Mouse (Mus musculus) mesoderm, embryonic 11.5 days (tissue): ENCODE data around the gene Osbpl10.

Experiments
- DNase-seq: peaks from one replicate; pipeline ENCODE4 v3.0.0-alpha.2; 2012; ENCODE audit warnings: low read depth, low spot score

The Osbpl10 gene

DNA sequence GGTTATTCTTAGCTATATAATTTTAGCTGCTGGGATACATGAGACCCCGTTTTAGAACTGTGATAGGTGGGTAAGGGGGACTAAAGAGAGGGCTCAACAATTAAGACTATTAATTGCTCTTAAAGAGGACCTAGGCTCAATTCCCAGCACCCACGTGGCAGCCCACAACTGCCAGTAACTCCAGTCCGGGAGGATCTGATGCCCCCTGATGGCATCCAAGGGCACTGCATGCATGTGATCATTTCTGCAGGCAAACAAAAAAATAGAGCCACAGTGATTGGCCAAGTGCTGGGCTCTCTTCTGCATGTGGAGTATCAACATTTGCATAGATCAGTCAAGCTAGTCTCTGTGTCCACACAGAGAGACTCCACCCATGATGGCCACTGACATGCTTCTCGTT lies 96.8 kb downstream of the Osbpl10 start:
- no peak for DNase-seq

DNA sequence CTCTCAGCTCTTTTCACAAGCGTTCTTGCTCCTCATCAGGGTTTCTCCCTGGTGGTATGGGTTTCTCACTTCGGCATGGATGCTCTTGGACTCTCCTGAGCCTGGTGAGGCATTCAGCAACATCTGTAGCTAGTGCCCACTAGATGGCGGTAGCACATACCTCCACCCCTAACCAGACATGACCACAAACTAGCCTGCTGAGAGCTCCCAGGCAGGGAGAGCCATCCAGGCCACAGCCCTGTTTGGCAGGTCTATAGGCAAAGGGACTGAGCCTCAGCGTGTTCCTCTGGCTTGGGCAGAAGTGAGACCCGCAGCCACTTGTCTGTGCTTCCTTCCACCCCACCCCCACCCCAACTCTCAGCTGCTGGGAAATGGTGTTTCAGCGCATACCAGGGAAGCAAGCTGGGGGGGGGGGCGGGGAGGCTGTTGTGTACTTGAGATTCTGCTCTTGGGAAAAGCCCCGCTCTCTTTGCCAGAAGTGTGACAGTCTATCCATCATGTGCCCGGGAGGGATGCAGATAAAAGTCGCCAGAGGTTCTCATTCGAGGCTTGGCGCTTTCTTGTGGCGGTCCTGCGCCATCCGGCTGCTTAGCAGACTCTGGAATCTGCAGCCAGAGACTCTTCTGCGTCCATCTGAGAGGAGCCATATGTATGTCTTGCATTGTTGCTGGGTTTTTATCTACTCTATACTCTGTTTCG lies 110.1 kb downstream of the Osbpl10 start:
- DNase-seq: peak; percentile 89

DNA sequence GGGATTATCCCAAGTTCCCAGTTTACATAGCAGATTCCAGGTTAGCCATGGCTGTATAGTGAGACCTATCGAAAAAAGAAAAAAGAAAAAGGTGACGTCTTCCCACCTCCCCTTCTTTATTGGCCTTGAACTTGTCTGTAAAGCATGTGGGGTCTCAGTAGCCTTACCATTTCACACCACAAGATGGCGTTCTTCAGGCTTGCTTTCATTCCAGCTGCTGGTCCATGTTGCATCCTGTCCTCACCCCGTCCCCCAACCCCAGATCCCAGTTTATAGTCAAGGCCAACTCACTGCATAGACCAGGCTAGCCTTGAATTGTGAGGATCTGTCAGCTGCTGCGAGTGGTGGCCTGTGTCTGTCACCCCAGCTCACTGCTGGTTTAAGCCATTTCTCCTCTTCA lies 111.3 kb downstream of the Osbpl10 start:
- DNase-seq: peak; percentile 24

DNA sequence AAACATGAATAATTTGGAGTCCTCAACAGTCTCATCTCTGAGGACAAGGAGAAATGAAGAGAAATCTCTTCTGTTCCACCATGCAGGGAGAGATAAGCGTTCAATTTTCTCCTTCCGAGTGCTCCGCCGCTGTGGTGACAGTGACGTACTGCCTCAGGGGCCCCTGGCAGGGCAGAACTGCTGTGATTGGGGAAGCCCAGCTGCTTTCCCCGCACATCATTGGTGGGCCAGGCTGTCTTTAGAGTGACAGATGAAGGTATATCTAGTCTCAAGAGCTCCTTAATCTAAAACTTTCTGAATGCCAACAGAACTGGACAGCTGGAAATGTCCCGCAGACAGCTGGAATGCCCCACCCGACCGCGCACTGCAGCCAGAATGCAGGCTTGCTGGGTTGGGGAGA lies 118.1 kb downstream of the Osbpl10 start:
- DNase-seq: peak; percentile 54

DNA sequence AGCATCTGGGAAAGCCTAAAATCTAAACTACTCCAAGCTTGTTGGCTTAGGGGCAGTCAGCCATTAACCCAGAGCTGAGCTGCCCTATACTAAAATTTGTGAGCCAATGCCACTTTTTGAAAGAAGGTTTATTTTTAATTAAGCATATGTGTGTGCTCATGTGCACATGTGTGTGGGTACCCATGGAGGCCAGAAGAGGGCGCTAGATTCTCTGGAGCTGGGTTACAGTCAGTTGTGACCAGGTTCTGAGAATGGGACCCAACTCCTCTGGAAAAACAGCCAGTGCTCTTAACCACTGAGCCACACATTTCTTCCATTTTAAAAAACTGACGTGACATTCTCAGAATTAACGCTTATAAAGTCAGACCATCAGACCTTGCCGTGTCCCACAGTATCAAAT lies 119.0 kb downstream of the Osbpl10 start:
- no peak for DNase-seq

DNA sequence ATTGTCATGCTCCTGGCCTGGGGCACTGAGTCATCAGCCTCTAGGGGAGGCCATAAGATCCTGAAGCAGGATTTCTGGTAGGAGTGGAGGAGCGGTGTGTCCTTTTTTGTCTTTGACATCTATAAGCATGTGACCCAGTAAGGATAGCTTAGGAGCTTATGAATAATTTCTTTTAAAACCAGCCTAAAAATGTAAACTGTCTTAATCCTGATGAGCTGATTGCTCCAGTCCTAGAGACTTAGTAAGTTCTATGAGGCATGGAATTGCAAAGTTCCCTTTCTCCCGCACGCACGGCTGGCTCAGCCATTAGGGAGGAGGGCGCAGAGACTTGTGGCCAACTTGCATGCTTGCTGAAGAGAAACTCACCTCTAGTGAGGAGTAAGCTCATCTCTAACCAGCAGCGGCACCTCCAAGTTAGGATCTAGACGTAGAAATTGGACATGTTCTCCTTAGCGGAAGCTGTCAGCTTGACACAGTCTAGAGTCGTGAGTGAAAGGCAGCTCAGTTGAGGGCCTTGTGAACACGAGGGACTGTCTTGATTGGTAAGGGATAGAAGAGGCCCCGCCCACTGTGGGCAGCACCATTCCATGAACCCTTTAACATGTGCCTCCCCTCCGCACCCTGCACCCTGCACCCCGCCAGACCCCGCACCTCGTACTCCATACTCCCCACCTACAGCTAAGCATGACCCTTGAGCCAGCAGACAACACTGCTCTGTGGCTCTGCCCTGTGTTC lies 122.0 kb downstream of the Osbpl10 start:
- no peak for DNase-seq

DNA sequence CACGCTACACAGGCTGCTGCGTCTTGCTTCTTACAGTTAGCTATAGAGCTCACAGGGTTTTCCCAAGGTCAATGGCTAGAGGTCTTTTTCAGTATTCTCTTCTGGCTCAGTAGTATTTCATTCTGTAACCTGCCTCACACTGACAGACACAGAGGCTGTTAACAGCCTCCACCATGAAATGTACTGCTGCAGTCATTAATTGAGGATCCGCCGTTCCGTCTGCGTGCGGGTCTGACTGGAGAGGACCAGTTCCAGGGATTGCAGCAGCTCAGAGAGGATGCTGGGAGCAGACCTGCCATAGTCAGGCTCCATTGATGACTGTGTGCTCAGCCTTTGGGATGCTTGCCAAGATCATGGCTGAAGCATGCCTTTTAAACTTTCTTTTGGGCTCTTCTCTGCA lies 129.1 kb downstream of the Osbpl10 start:
- no peak for DNase-seq

DNA sequence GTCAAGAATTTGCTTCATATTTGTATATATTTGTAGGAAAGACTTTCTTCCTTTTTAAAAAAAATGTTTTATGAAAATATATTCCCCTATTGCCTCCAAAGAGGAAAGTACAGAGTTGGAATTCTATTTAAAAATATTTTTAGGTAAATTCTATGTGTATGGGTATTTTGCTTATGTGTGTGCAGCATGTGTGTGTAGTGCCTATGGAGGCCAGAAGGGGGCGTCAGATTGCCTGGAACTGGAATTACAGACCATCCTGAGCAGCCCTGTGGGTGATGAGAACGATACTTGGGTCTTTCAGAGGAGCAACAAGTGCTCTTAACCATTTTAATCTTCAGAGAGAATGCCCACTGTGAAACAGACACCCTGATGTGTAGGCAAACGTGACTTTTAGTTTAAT lies 132.3 kb downstream of the Osbpl10 start:
- no peak for DNase-seq

DNA sequence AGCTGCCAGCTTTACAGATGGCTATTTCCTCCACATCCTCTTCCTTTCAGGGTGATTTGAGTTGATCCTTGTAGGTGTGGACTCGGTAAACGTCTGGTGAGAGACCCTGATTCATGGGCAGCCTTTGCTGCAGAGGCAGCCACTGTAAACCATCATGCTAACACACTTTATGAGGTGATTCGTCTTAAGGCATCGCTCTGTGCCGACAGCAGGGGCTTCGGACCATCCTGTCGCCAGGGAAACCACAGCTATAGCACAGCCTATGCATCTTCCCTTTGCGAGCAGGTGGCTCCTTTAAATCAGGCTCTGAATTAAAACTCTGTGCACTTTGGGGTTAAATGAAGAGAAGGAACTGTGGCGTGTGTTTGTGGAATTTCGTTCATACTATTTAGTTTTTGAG lies 138.9 kb downstream of the Osbpl10 start:
- peak; percentile 49 for DNase-seq

DNA sequence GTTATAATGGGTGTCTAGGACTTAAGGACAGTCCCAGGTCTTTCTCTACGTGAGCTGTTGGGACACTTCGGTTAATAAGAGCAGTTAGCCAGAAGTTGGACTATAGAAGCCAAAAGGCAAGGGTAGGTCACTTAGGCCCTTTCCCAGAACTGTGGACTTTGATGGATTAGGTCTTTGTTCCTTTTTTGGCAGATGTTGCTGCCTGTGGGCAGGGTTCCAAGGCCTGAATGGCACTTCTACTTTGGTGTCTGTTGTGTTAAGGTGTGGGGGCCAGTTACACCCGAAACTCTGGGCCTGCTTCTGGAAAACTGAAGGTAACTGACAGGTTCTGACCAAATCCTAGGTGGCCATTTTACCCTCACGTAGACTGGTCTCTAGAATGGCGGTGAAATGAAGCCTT lies 141.9 kb downstream of the Osbpl10 start:
- no peak for DNase-seq

DNA sequence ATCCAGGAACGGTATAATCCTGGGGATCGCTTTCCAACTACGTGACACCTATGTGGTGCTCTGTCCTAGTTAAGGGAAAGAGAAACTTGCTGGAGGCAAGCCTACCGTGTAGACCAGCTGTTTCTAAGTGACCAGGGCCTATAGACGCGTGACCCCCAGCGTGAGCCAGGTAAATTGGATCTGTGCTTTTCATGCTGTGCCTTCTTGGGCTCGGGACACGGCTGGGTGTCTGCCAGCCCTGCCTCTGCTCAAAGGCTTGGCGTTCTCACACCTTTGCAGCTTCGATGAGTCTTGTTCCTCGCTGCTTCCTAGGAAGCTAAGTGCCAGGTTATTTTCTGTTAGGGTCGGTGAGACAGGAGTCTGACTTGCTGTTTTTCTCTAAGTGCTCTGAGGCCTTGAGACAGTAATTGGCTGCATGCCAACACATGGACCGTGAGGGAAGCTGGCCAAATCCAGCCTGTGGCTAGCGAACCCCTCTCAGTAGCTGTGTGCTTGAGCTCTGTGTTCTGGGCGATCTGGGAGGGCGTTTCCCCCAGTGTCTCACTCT lies 142.4 kb downstream of the Osbpl10 start:
- peak; percentile 44 for DNase-seq

DNA sequence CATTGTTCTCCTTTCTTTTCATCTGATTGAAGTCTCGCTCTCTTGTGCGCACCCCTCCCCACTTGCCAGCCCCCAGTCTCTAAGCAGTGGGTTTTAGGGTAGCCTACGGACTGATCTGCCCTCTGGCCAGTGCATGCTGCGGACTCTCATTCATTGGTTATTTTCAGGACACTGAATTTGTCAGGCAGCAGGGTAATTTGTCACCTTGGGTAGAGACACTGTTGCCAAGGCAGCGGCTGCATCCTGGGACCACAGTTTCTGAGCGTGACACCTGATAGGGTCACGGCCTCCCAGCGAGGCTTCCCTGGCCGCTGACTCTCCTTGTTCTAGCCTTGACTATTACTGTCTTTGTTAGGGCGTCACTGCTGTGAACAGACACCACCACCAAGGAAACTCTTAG lies 149.0 kb downstream of the Osbpl10 start:
- peak; percentile 66 for DNase-seq

DNA sequence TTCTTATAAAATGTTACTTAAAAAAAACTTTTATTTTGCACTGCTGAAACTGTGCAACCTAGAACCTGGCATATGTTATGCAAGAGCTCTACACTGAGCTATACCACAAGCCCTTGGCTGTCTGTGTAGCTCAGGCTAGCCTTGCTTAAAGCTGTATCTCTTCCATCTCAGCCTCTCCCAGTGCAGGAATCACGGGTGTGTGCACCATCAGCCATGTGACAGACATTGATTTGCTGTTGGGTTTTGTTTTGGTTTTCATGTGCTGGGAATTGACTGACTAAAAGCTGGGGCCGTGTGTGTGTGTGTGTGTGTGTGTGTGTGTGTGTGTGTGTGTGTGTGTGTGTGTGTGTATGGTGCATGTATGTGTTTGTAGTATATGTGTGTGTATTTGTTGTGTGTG lies 155.6 kb downstream of the Osbpl10 start:
- no peak for DNase-seq

DNA sequence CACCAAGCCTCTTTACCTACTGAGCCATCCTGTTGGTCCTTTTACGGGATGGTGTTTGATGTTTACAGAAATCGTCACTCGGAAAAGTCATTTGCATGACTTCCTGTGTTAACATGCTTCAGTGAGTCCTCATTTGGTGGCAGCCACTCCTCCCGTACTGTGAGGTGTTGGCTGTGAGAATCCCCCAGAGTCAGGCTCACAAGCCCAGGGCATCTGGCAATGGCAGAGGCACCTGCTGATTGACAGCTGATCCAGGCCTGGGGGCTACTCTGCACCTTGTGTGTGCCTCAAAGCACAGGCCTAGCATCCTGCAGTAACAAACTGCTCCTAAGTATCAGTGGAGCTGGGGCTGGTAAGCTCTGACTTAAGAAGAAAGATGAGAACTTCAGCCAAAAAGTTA lies 156.4 kb downstream of the Osbpl10 start:
- DNase-seq: no peak

DNA sequence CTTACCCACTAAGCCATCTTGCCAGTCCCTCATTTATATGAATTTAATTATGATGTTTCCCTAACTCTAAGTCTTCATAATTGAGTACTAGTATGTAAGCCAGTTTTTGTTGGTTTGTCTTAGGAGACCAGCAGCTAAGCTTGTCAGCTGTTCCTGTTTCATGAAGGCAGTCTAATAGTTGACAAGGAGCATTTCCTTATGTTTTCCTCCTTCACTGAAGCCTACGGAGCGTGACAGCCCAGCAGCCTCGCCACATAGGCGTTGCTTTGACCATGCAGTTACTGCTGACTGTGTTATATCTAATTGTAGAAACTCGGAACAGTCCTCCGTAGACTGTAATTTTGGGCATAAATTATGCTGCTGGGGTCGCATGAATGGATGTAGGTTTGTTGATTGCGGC lies 157.0 kb downstream of the Osbpl10 start:
- no peak for DNase-seq

DNA sequence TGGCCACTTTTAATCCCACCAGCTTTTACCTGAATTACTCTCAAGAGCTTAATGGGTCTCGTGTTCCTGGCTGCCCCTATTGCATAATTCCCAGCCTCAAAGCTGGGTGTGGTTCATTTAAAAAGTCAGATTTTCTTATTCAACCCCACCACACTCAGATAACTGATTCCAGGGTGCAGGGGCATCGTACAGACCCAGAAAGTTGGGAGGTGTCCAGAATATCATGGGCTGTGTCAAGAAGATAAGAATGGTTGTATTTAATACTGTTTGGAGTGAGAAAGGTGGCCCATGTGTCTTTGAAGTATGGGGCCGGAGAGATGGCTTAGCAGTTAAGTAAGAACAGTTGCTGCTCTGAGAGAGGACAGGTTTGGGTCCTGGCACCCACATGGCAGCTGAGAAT lies 159.5 kb downstream of the Osbpl10 start:
- no peak for DNase-seq

DNA sequence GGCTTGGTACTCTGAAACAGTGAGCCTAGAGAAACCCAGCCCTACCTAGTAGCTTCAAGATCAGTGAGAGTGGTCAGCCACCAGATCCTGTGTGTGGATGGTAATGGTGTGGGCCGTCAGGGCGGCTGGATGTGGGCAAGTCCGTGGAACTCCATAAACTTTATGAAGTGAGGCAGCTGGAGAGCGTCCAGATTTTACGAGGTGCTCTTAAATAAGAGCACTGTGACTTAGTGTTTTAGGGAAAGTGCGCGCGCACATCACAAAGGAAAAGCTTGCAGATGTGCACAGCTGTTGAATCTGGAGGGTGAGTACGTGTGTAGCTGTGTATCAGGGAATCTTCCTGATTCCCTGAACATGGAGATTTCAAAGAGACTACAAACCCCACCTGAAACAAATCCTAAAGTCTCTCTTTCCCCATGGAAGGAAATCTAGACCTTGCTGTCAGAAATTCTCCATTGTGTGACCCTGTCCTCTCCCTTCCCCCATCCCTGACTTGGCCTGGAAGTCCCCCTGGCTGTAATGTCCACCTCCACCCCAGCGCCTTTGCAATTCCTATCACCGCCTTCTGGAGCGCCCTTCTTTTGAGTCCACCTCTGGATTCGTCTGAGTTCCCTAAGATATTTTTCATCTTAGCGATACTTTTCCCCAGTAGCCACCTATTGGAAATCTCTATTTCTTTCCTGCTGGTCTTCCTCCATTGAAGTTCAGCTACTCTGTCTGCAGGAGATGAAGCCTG lies 161.4 kb downstream of the Osbpl10 start:
- DNase-seq: no peak

DNA sequence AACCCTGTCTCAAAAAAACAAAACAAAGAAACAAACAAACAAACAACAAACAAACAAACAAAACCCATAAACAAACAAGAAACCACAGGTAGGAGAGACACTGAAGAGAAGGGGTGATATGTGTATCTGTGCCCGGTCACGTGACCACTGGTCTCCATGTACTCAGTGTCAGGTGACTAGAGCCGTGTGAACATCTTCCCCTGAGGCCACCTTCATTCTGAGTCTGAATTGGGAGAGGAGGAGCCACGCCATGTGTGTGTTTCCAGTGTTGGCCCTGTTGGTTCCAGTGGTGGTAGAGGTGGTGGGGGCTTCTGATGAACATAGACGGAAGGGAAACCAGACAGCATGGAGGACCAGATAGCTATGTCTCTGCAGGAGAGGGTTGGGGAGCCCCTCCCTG lies 168.8 kb downstream of the Osbpl10 start:
- DNase-seq: no peak

DNA sequence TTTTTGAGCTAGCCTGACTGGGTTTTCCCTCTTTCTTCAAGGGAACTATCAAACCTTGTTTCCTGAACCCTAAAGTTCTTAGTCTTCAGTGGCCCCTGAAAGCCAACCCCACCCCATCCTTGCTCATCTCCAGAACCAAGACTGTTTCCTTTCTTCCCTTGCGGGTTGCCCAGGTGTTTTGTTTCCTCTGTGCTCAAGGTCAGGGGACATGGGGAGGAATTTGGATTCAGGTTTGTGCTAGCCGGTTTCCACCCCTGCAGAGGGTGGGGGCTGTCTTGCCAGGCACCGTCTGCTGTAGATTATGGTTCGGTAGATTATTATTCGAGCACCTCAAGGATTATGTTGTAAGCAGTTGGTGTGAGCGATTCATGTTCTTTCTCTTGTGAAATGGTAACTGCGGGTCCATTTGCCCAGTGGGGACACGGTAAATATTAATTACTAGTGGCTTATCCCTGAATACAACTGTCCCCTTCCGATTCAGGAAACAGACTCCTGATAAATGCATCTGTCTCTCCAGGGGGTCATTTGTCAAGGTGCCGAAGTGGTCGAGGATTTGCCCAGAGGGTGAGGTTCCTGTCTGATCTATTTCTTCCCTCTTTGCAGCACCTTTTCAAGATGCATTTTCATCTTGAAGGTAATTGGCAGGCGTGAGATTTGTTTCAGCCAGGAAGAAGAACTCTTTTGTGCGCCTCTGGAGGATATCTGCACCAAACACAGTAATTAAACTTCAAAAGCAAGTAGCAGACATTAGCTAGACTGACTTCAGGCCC lies 169.4 kb downstream of the Osbpl10 start:
- no peak for DNase-seq

DNA sequence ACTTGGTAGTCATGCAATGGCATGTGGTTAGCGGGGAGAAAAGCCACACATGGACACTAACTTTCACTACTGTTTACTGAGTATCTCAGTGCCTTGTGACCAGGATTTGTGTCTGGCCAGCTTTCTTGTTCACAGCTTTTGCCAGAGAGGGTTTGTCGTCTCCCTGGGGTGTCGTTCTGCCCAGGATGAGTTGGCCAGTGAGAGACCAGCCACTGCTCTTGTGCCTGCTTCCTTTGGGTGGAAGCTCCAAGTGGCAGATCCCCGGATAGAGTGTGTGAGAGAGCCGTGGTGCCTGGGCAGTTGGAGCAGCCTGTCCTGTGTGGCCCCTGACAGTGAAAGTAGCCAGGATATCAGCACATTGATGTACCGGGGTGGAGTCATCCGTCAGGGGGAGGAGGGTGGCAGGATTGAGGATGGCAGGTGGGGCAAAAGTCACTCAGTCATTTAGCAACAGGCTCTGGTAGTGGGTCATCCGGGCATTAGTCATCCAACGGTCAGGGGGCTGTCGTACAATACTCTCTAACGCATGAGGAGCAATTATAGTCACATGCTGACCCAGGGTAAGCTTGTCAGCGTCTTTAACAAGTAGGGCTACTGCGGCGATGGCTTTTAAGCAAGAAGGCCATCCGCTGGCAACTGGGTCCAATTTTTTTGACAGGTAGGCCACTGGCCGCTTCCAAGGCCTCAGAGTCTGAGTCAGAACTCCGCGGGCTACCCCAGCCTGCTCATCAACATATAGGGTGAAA lies 170.8 kb downstream of the Osbpl10 start:
- DNase-seq: no peak

DNA sequence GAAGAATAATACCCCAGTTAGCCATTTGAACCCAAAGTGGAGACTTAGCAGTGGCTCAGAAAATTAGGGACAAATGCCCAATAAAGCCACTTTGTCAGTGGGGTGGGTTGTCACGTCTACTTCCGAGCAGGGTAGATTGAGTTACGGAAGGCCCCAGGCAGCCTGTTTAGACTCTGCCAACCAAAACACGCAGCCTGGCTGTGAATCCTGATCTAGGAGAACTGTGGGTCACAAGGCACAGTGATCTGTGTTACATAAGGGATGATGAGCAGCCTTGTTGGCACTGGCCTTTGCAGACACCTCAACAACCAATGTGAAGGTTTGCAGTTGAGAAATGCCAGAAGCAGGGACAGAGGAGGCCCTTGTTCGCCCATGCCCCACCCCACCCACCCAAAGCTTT lies 183.2 kb downstream of the Osbpl10 start:
- no peak for DNase-seq
